Mouse (Mus musculus) heart, postnatal 10 days (tissue): ENCODE measurements at regions not wholly inside any gene's neighbourhood (a gene's known extent, or its start where the extent isn't known, plus 50 kb on each side); places are given as distances from the start of the nearest gene placed in this dataset.
"Not testable (repeated sequence)": the region's sequence is repeated elsewhere in the genome, so short reads cannot be mapped to it uniquely, and the experiment has no call there.

Experiments used
- DNase-seq, 2 experiments: peaks; one replicate each; pipeline ENCODE4 v3.0.0; 2021
- intact Hi-C: fragments of 180-260 bp; cut with DNase I; formaldehyde crosslinking; loops from one replicate; pipeline ENCODE4 v1.15.1; 2025

- intact Hi-C loops, result no loop called here
- no peak for DNase-seq
Measured at GRCm38 (mm10) chr1:157048996-157049395, 59.5 kb downstream of the Tex35 start.

- DNase-seq, result no peak
- intact Hi-C loops, result no loop called here
Measured at GRCm38 (mm10) chr1:157048201-157048923, 60.1 kb downstream of the Tex35 start.

GRCm38 (mm10) chr1:157047751-157048200 lies 60.7 kb downstream of the Tex35 start:
- intact Hi-C loops, result no loop called here
- DNase-seq, result no peak

GRCm38 (mm10) chr1:157046760-157047182 lies 61.7 kb downstream of the Tex35 start:
- intact Hi-C loops, result no loop called here
- DNase-seq, result no peak

GRCm38 (mm10) chr1:157039836-157040196 lies 68.7 kb downstream of the Tex35 start:
- no peak for DNase-seq
- intact Hi-C loops, result no loop called here

- intact Hi-C loops, result no loop called here
- DNase-seq, result peak; percentile 44 to 60
Measured at GRCm38 (mm10) chr1:157039016-157039835, 69.3 kb downstream of the Tex35 start.

- intact Hi-C loops, result no loop called here
- DNase-seq, result no peak
Measured at GRCm38 (mm10) chr1:157038111-157039008, 70.1 kb downstream of the Tex35 start.

GRCm38 (mm10) chr1:157037246-157037991 lies 71.1 kb downstream of the Tex35 start:
- DNase-seq, result no peak
- intact Hi-C loops, result no loop called here

GRCm38 (mm10) chr1:157036779-157037178 lies 71.7 kb downstream of the Tex35 start:
- no peak for DNase-seq
- intact Hi-C loops, result no loop called here

GRCm38 (mm10) chr1:157035221-157035620 lies 73.3 kb downstream of the Tex35 start:
- intact Hi-C loops, DNase-seq: not testable (repeated sequence)

GRCm38 (mm10) chr1:157028682-157029081 lies 79.8 kb downstream of the Tex35 start:
- DNase-seq, result no peak
- intact Hi-C loops, result no loop called here

- DNase-seq, result no peak
- intact Hi-C loops, result no loop called here
Measured at GRCm38 (mm10) chr1:157027681-157028080, 80.8 kb downstream of the Tex35 start.

- intact Hi-C loops, result no loop called here
- DNase-seq, result no peak
Measured at GRCm38 (mm10) chr1:157023462-157023861, 84.0 kb upstream of the Ralgps2 start.

GRCm38 (mm10) chr1:157022456-157023435 lies 83.3 kb upstream of the Ralgps2 start:
- no peak for DNase-seq
- intact Hi-C loops, result no loop called here

- no peak for DNase-seq
- intact Hi-C loops, result no loop called here
Measured at GRCm38 (mm10) chr1:157019892-157020291, 80.5 kb upstream of the Ralgps2 start.

GRCm38 (mm10) chr1:157018726-157019125 lies 79.3 kb upstream of the Ralgps2 start:
- intact Hi-C loops, result no loop called here
- DNase-seq, result no peak

- DNase-seq, result no peak
- intact Hi-C loops, result no loop called here
Measured at GRCm38 (mm10) chr1:157017198-157017994, 78.0 kb upstream of the Ralgps2 start.

GRCm38 (mm10) chr1:157016625-157017024 lies 77.2 kb upstream of the Ralgps2 start:
- intact Hi-C loops, result no loop called here
- DNase-seq, result no peak
